Mouse (Mus musculus) lung, adult 2 months (tissue): ENCODE measurements around the gene Gm5089.

Source experiments
- CTCF ChIP-seq: fragments of 200-500 bp; IDR thresholded peaks from 2 replicates; pipeline ENCODE4 v1.5.1; 2011; ENCODE audit warnings: mild to moderate bottlenecking, low read length, control low read depth; ENCODE audit not compliant: insufficient read depth
- POLR2A ChIP-seq: fragments of 200-500 bp; IDR thresholded peaks from 2 replicates; pipeline ENCODE4 v1.6.1; 2011; ENCODE audit warnings: low read depth, mild to moderate bottlenecking, control low read depth, low read length, borderline replicate concordance; ENCODE audit errors: extremely low read depth

- TF ChIP-seq CTCF: no peak
- TF ChIP-seq POLR2A: no peak
Measured at GRCm38 (mm10) chr14:122434039-122434438, 16.9 kb downstream of the Gm5089 start.
